Mouse (Mus musculus) spleen, adult 2 months (tissue): ENCODE results near the gene Man2b2.

Source experiments
- CTCF ChIP-seq: fragments of 200-500 bp; IDR thresholded peaks from 2 replicates; pipeline ENCODE4 v1.5.1; 2011; ENCODE audit warnings: mild to moderate bottlenecking, inconsistent platforms; ENCODE audit not compliant: insufficient read depth, insufficient read length, insufficient replicate concordance; ENCODE audit errors: extremely low read depth
- POLR2A ChIP-seq: fragments of 200-500 bp; IDR thresholded peaks from 2 replicates; pipeline ENCODE4 v1.6.1; 2011; ENCODE audit warnings: low read depth, low read length, inconsistent platforms

- TF ChIP-seq CTCF, result peak; percentile 95
- peak; percentile 49; the same call in 1 of the 2 replicates for TF ChIP-seq POLR2A
Measured at GRCm38 (mm10) chr5:36829913-36830879, at the start of gene Man2b2.
